Mouse (Mus musculus) lung, adult 2 months (tissue): Measurements from ENCODE around the gene B4galt5.
"Not testable (repeated sequence)": the region's sequence is repeated elsewhere in the genome, so short reads cannot be mapped to it uniquely, and the experiment has no call there.

ENCODE experiments used
- CTCF ChIP-seq: fragments of 200-500 bp; IDR thresholded peaks from 2 replicates; pipeline ENCODE4 v1.5.1; 2011; ENCODE audit warnings: mild to moderate bottlenecking, low read length, control low read depth; ENCODE audit not compliant: insufficient read depth
- POLR2A ChIP-seq: fragments of 200-500 bp; IDR thresholded peaks from 2 replicates; pipeline ENCODE4 v1.6.1; 2011; ENCODE audit warnings: low read depth, mild to moderate bottlenecking, control low read depth, low read length, borderline replicate concordance; ENCODE audit errors: extremely low read depth

DNA sequence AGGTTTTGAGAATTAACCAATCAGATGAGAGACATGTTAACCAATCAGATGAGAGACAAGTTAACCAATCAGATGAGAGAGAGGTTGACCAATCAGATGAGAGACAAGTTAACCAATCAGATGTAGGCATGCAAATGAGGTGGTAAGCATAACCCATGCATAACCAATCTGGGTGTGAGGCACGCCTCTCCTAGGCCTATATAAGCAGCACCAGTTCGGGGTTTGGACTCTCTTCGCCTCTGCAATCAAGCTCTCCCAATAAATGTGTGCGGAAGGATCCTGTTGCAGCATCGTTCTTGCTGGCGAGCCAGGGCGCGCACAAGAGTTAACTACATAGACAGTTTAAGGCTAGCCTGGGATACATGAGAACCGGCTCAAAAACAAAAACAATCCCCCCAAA lies 47.4 kb upstream of the B4galt5 start:
- TF ChIP-seq POLR2A, CTCF: not testable (repeated sequence)
